Mouse (Mus musculus) kidney, postnatal 0 days (tissue): ENCODE measurements at regions not wholly inside any gene's neighbourhood (a gene's known extent, or its start where the extent isn't known, plus 50 kb on each side); places are given as distances from the start of the nearest gene placed in this dataset.

Experiments used
- ATAC-seq: fragments of 200-750 bp; cut with Nextera tagmentation; replicated peaks from 2 replicates; pipeline ENCODE4 v1.8.0; 2017; ENCODE audit warnings: low read depth, moderate number of reproducible peaks, moderate TSS enrichment, moderate library complexity; ENCODE audit not compliant: low FRiP score
- DNase-seq: peaks from one replicate; pipeline ENCODE4 v3.0.0-alpha.2; 2016; ENCODE audit warnings: low spot score
- H3K27ac ChIP-seq: fragments of 300-500 bp; sonication (generic); 2 replicates; pipeline ENCODE4 v1.5.1; 2014; ENCODE audit warnings: mild to moderate bottlenecking
- H3K27me3 ChIP-seq: fragments of 300-500 bp; sonication (generic); 2 replicates; pipeline ENCODE4 v1.6.1; 2014; ENCODE audit warnings: low read length, mixed read lengths; ENCODE audit not compliant: insufficient read depth
- H3K36me3 ChIP-seq: fragments of 300-500 bp; sonication (generic); 2 replicates; pipeline ENCODE4 v1.6.1; 2014; ENCODE audit warnings: low read length, mixed read lengths; ENCODE audit not compliant: insufficient read depth
- H3K4me1 ChIP-seq: fragments of 300-500 bp; sonication (generic); replicated peaks from 2 replicates; pipeline ENCODE4 v1.6.1; 2014; ENCODE audit warnings: antibody characterized with exemption, low read length, mixed read lengths; ENCODE audit not compliant: insufficient read depth
- H3K4me2 ChIP-seq: fragments of 300-500 bp; sonication (generic); 2 replicates; pipeline ENCODE4 v1.6.1; 2014; ENCODE audit warnings: mild to moderate bottlenecking, low read length, moderate library complexity, mixed read lengths
- H3K4me3 ChIP-seq: fragments of 300-500 bp; sonication (generic); replicated peaks from 2 replicates; pipeline ENCODE4 v1.5.1; 2014; ENCODE audit warnings: low read depth, low read length
- H3K9ac ChIP-seq: fragments of 300-500 bp; sonication (generic); 2 replicates; pipeline ENCODE4 v1.6.1; 2014; ENCODE audit warnings: low read depth, low read length
- H3K9me3 ChIP-seq: fragments of 300-500 bp; sonication (generic); replicated peaks from 2 replicates; pipeline ENCODE4 v1.6.1; 2016; ENCODE audit warnings: low read length, inconsistent platforms, mixed read lengths
- CTCF ChIP-seq: IDR thresholded peaks from 2 replicates; pipeline ENCODE4 v1.5.1; 2016; ENCODE audit warnings: antibody characterized with exemption, low read depth, mild to moderate bottlenecking, moderate library complexity
- WGBS: fragments of 180-500 bp; shearing (Covaris S2); extraction: QIAGEN DNeasy Blood & Tissue Kit; methylation state at CpG from one replicate; pipeline ENCODE4 v1.1.7; 2014; 5-methylcytosine and 5-hydroxymethylcytosine counted together

GRCm38 (mm10) chr7:136525821-136526220, 368.6 kb upstream of the Mgmt start:
- H3K27me3 ChIP-seq, result no peaks in the 10 kb centered on the region
- H3K9me3 ChIP-seq, result no peaks in the 10 kb centered on the region
- H3K4me2 ChIP-seq, result no peak overlapping the region
- H3K36me3 ChIP-seq, result no peaks in the 10 kb centered on the region
- ATAC-seq (no peak), DNase-seq (no peak)
- H3K4me1 ChIP-seq, result 0 out of 2 replicates have a peak, but pooled peaks cover 3% of the 10 kb centered on the region
- no peak overlapping the region for H3K9ac ChIP-seq
- H3K27ac ChIP-seq, result no peak overlapping the region
- WGBS, result 62% methylated on average over 9 of the region's 9 CpGs
- no peak for TF ChIP-seq CTCF
- H3K4me3 ChIP-seq, result no peak overlapping the region

DNA sequence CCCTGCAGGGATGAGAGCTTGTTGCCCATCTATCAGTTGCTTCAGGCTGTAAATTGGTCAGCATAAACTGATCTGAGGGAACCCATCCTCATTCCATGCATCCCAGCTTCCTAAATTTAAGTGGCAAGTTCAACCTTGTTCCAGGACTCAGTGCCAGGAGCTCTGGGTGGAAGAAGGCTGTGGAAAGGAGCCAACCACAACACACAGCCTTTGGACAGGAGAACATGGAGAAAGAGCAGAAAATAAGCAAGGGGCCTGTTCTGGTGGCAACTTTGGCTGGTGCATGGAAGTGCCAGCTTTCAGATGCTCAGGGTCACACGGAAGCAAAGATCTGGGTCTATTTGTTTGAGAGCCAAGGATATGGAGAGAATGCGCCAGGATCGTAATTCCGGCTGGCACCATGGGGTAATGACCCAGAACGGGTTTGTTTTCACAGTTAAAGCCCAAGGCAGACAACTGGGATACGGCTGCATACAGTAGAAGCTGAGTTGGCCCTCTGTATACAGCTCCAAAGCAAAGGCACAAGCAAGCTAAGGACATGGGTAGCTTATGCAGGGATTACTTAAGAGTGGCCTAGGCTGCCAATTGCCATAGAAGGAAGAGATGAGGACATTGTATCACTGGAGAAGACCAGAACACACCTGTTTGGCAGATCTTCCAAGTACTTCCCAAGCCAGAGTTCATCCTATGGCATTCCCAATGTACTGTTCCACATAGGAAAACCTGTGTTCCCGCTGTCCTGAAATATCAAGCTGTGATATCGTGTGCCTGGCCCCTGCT, 364.2 kb upstream of the Mgmt start:
- 59% methylated on average over 8 of the region's 8 CpGs for WGBS
- Histone ChIP-seq H3K4me3 (no peak overlapping the region), H3K27me3 (no peaks in the 10 kb centered on the region), H3K9ac (no peak overlapping the region), H3K36me3 (no peaks in the 10 kb centered on the region), H3K4me2 (no peak overlapping the region), H3K4me1 (0 out of 2 replicates have a peak, but pooled peaks cover 3% of the 10 kb centered on the region), H3K27ac (no peak overlapping the region), H3K9me3 (no peaks in the 10 kb centered on the region)
- peak; percentile 63 for DNase-seq
- ATAC-seq, result no peak
- TF ChIP-seq CTCF, result no peak

GRCm38 (mm10) chr7:136531301-136531700, 363.1 kb upstream of the Mgmt start:
- Histone ChIP-seq H3K4me1 (0 out of 2 replicates have a peak, but pooled peaks cover 3% of the 10 kb centered on the region), H3K9me3 (no peaks in the 10 kb centered on the region), H3K4me2 (no peak overlapping the region), H3K36me3 (no peaks in the 10 kb centered on the region), H3K9ac (no peak overlapping the region), H3K27ac (no peak overlapping the region), H3K27me3 (no peaks in the 10 kb centered on the region), H3K4me3 (no peak overlapping the region)
- ATAC-seq (no peak), DNase-seq (no peak)
- no peak for TF ChIP-seq CTCF
- 72% methylated on average over 7 of the region's 7 CpGs for WGBS

DNA sequence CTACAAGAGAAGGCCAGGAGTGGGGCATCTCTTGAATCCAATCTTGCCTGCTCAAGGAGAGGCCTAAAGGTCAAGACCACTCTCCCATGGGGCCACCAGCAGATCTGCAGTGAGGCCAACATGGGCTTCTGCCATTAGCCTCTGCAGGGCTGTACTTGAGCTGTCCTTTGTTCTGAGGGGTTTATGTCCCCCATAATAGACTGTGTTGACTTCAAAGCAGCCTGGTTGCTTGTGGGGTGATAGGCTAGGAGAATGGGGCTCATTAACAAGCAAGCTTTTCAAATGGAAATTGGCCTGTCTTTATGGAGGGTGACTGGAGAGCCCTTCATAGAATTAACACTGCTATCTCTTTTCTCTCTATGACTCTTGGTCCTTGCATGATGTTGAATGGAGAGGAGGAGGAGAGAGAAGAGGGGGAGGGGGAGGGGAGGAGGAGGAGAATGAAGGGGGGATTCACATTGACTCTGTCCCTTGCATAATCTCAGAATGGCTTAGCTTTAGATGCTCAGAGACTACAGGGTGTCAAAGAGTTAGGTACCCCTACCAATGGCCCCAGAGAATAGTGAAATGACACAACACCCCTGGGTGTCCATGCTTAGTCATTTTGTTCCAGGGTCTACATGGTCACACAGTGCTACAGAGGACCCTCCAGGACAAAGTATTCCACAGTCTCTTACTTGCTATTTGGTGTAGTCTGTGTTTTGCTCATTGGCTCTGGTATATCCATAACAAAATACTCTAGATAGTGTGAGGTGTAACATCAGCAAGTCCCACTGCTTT, 352.3 kb upstream of the Mgmt start:
- H3K27ac ChIP-seq, result no peak overlapping the region
- TF ChIP-seq CTCF, result no peak
- H3K9ac ChIP-seq, result no peak overlapping the region
- H3K36me3 ChIP-seq, result no peaks in the 10 kb centered on the region
- DNase-seq (no peak), ATAC-seq (no peak)
- H3K4me1 ChIP-seq, result no peaks in the 10 kb centered on the region
- H3K27me3 ChIP-seq, result no peaks in the 10 kb centered on the region
- H3K4me3 ChIP-seq, result no peak overlapping the region
- no peak overlapping the region for H3K4me2 ChIP-seq
- no peaks in the 10 kb centered on the region for H3K9me3 ChIP-seq

- Histone ChIP-seq H3K4me3 (no peak overlapping the region), H3K27ac (no peak overlapping the region), H3K4me2 (no peak overlapping the region), H3K36me3 (no peaks in the 10 kb centered on the region), H3K9me3 (no peaks in the 10 kb centered on the region), H3K27me3 (no peaks in the 10 kb centered on the region), H3K9ac (no peak overlapping the region), H3K4me1 (no peaks in the 10 kb centered on the region)
- 74% methylated on average over 7 of the region's 7 CpGs for WGBS
- ATAC-seq (no peak), DNase-seq (no peak)
- TF ChIP-seq CTCF, result no peak
Observed at GRCm38 (mm10) chr7:136542896-136543295, 351.5 kb upstream of the Mgmt start.

- no peak overlapping the region for H3K9ac ChIP-seq
- no peaks in the 10 kb centered on the region for H3K9me3 ChIP-seq
- WGBS, result 54% methylated on average over 3 of the region's 3 CpGs
- H3K36me3 ChIP-seq, result no peaks in the 10 kb centered on the region
- DNase-seq (no peak), ATAC-seq (no peak)
- no peak overlapping the region for H3K4me2 ChIP-seq
- H3K27me3 ChIP-seq, result no peaks in the 10 kb centered on the region
- H3K27ac ChIP-seq, result no peak overlapping the region
- H3K4me3 ChIP-seq, result no peak overlapping the region
- no peaks in the 10 kb centered on the region for H3K4me1 ChIP-seq
- no peak for TF ChIP-seq CTCF
Observed at GRCm38 (mm10) chr7:136547837-136548236, 346.6 kb upstream of the Mgmt start.
